Mouse (Mus musculus): ENCODE data around the gene Ehd1. TPM values are rescaled to one million over a fixed set of nuclear protein-coding genes. Genes with fewer than 3 reads are reported as not detected.

Ehd1 gene
- polyA plus RNA-seq, 1 experiment from 2014 or later = 177 TPM

DNA sequence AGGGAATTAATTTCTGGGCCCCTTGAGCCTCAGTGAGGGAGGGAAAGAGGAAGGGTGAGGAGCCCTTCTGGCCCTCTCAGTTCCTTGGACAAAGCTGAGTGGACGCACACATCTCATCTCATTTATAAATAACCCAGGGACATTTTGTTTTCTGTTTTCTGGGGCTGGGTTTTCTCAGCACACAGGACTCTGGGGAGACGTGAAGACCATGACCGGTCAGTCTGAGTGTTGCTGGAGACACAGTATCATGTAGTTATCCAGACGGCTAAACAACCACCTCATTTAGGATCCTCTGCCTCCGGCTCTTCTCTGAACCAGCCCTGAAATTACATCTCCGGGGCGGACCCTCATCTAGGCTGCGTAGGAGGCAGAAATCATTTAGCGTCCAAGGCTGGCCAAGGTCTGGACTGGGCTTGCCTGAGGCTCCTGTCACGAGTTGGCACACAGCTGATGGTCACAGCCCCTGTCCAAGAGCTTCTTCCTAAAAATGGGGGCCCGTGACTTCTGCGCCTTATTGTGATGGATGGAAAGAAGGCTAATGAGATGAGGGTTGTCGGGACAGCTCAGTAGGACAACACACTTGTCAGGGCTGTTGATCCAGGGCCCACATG is 2.4 kb upstream of the Ehd1 start:
- WGBS = 87% methylated on average over 13 of the region's 13 CpGs
- no peak for ATAC-seq
- Histone ChIP-seq H3K27me3 (replicated peaks; ENCODE audit: control insufficient read depth, insufficient read depth, low read length) (no peaks in the 10 kb centered on the region), H3K36me3 (ENCODE audit: control insufficient read depth, insufficient read depth) (no peaks in the 10 kb centered on the region; the same call in 1 of the 2 replicates), H3K9me3 (ENCODE audit: control insufficient read depth) (no peaks in the 10 kb centered on the region), H3K4me3 (ENCODE audit: low read depth, low read length) (no peak overlapping the region), H3K4me2 (replicated peaks; ENCODE audit: low read depth) (no peak overlapping the region), H3K4me1 (replicated peaks; ENCODE audit: control insufficient read depth, insufficient read depth, low read length) (peaks cover 11% of the 10 kb centered on the region), H3K9ac (ENCODE audit: low read depth, low read length) (no peak overlapping the region), H3K27ac (ENCODE audit: low read depth, low read length) (no peak overlapping the region)
- no peak for TF ChIP-seq CTCF (IDR thresholded peaks at IDR 0.05; ENCODE audit: low read depth)

DNA sequence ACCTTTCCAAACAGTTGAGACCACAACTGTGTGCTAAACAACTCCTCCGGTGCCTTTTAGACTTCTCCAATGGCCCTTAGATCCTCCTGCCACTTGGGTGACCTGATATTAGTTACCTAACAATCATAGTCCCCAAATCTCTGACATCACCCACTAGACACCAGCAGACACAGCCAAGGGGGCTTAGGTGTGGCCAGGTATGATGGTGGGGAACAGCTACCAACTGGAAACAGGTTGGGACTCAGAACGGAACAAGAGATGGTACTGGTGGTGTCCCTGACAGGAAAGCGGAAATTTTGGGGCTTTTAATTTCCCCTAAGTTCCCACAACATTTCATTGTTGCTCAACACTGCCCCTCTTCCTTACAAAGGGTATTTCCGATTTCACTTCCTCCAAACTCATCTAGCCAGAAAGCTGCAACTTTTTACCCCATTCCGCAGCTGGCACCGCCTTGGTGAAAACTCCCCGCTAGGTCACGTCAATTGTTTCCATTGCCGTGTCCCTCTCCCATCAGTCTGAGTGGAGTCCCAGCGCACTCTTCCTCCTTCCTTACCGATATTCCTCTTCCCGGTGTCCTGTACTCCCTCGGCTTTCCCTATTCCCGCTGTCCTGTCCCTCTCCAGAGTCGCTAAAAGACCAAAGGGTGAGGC is 660 bp upstream of the Ehd1 start:
- H3K9me3 ChIP-seq (ENCODE audit: control insufficient read depth) = no peaks in the 10 kb centered on the region
- H3K36me3 ChIP-seq (ENCODE audit: control insufficient read depth, insufficient read depth) = peaks cover 5% of the 10 kb centered on the region; the same call in 1 of the 2 replicates
- peak overlapping the region; percentile 90 for H3K4me3 ChIP-seq (ENCODE audit: low read depth, low read length)
- no peak for ATAC-seq
- WGBS = 6% methylated on average over 15 of the region's 15 CpGs
- H3K27me3 ChIP-seq (replicated peaks; ENCODE audit: control insufficient read depth, insufficient read depth, low read length) = no peaks in the 10 kb centered on the region
- H3K4me2 ChIP-seq (replicated peaks; ENCODE audit: low read depth) = peak overlapping the region; percentile 83
- peaks cover 23% of the 10 kb centered on the region for H3K4me1 ChIP-seq (replicated peaks; ENCODE audit: control insufficient read depth, insufficient read depth, low read length)
- H3K9ac ChIP-seq (ENCODE audit: low read depth, low read length) = peak overlapping the region; percentile 48
- no peak for TF ChIP-seq CTCF (IDR thresholded peaks at IDR 0.05; ENCODE audit: low read depth)
- H3K27ac ChIP-seq (ENCODE audit: low read depth, low read length) = peak overlapping the region; percentile 75

DNA sequence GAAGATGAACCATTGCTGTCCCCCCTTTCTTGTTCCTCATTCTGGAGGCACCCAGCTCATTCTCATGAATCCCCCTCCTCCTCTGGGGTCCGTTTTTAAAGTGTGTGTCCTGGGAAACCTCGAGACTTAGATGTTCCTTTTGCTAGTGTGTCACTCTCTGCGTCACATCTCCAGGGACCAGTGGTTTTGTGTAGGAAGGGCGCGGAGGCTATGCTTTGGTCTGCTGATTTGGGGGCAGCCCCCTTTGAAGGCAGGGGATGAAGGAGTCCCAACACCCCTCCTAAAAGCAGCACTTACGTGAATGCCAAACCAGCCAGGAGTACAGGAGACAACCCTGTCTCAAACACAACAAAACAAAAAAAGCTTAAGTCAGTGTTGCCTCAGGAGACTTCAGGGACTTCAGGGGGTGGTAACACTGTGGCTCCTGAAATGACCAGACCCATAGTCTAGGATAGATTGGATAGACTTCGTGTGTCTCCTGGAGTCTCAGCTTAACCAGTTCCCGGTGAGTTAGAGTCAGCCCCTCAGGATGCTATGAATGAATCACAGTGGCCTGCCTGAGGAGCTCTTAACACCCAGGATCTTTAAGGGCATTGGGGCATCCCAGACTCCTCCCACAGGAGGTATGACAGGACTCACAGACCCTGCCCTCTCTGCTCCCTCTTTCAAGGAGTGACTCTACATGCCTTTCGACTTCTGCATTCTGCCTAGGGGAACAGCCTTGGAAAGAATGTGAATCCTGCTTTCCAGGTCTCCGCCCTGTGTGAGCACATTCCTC is 1.3 kb downstream of the Ehd1 start:
- peak; percentile 60 for ATAC-seq
- 0 out of 2 replicates have a peak, but pooled peaks cover 21% of the 10 kb centered on the region for H3K4me1 ChIP-seq (replicated peaks; ENCODE audit: control insufficient read depth, insufficient read depth, low read length)
- H3K9ac ChIP-seq (ENCODE audit: low read depth, low read length) = peak overlapping the region; percentile 93
- peaks cover 24% of the 10 kb centered on the region for H3K36me3 ChIP-seq (ENCODE audit: control insufficient read depth, insufficient read depth)
- H3K9me3 ChIP-seq (ENCODE audit: control insufficient read depth) = no peaks in the 10 kb centered on the region
- H3K4me2 ChIP-seq (replicated peaks; ENCODE audit: low read depth) = peak overlapping the region; percentile 83
- TF ChIP-seq CTCF (IDR thresholded peaks at IDR 0.05; ENCODE audit: low read depth) = no peak
- peak overlapping the region; percentile 88 for H3K27ac ChIP-seq (ENCODE audit: low read depth, low read length)
- whole genome bisulfite sequencing = 7% methylated on average over 10 of the region's 10 CpGs
- H3K27me3 ChIP-seq (replicated peaks; ENCODE audit: control insufficient read depth, insufficient read depth, low read length) = no peaks in the 10 kb centered on the region
- peak overlapping the region; percentile 90 for H3K4me3 ChIP-seq (ENCODE audit: low read depth, low read length)

DNA sequence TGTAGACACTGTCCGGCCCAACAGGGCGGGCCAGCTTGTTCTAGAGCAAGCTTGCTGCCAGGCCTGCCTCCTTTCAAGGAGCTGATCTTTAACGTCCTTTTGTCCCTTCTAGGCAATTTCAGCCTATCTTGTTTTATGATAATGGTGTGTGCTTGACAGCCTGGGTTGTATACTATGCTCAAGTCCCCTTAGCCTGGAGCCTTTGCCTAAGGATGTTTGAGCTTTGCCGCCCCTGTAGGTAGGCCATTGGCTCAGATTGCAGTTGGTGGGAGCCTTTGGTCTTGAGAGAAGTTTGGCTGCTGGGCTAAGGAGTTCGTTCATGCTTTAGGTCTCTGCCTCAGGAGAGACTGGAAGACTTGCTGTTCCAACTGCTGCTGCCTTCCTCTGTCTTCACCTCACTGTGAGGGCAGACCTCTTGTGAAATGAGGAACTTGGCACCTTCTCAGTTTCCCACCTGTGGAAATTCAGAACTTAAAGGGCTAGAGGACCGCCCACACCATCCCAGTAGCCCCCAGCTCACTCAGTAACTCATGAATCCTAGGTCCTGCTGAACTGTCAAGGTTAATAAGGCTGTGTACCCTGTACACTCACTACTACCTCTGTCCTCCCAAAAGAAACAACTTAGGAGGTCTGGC is 2.0 kb downstream of the Ehd1 start:
- H3K36me3 ChIP-seq (ENCODE audit: control insufficient read depth, insufficient read depth) = peaks cover 25% of the 10 kb centered on the region
- H3K27ac ChIP-seq (ENCODE audit: low read depth, low read length) = peak overlapping the region; percentile 88
- no peak for ATAC-seq
- peak overlapping the region; percentile 54; the same call in 1 of the 2 replicates for H3K9ac ChIP-seq (ENCODE audit: low read depth, low read length)
- TF ChIP-seq CTCF (IDR thresholded peaks at IDR 0.05; ENCODE audit: low read depth) = no peak
- WGBS = 24% methylated on average over 6 of the region's 6 CpGs
- peak overlapping the region; percentile 90 for H3K4me3 ChIP-seq (ENCODE audit: low read depth, low read length)
- H3K4me2 ChIP-seq (replicated peaks; ENCODE audit: low read depth) = peak overlapping the region; percentile 83
- H3K9me3 ChIP-seq (ENCODE audit: control insufficient read depth) = no peaks in the 10 kb centered on the region
- H3K27me3 ChIP-seq (replicated peaks; ENCODE audit: control insufficient read depth, insufficient read depth, low read length) = no peaks in the 10 kb centered on the region
- 0 out of 2 replicates have a peak, but pooled peaks cover 21% of the 10 kb centered on the region for H3K4me1 ChIP-seq (replicated peaks; ENCODE audit: control insufficient read depth, insufficient read depth, low read length)

DNA sequence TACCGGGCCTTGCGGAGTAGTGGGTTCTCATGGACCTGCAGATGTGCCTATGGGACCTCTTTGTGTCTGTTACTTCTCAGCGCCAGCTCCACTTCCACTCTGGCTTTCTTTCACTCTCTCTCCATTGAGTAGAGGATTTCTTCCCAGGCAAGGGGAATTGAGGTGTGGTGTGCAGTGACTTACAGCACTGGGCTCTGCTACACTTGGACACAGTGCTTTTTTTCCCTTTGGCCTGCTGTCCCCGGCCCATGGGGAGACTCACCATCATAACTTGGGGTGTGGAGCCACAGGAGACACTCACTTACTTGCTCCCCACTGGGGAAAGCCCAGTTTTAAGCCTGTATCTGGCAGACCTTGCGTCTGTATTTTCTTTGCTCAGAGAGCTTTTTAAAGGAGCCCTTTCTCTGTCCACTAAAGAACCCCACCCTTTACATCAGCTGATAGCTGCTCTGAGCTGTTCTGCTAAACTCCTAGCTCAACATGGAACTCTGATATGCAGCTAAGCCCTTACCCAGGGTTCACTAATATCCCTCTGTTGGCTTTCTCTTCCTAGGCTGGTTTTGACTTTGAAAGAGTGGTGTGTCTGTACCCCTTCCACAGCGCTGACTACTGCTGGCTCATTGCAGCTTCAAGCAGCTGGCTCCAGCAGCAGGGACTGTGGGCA is 3.1 kb downstream of the Ehd1 start:
- Histone ChIP-seq H3K4me2 (replicated peaks; ENCODE audit: low read depth) (peak overlapping the region; percentile 83), H3K27ac (ENCODE audit: low read depth, low read length) (peak overlapping the region; percentile 88), H3K9ac (ENCODE audit: low read depth, low read length) (peak overlapping the region; percentile 54; the same call in 1 of the 2 replicates), H3K27me3 (replicated peaks; ENCODE audit: control insufficient read depth, insufficient read depth, low read length) (no peaks in the 10 kb centered on the region), H3K4me3 (ENCODE audit: low read depth, low read length) (peak overlapping the region; percentile 90), H3K4me1 (replicated peaks; ENCODE audit: control insufficient read depth, insufficient read depth, low read length) (0 out of 2 replicates have a peak, but pooled peaks cover 21% of the 10 kb centered on the region), H3K9me3 (ENCODE audit: control insufficient read depth) (no peaks in the 10 kb centered on the region), H3K36me3 (ENCODE audit: control insufficient read depth, insufficient read depth) (peaks cover 29% of the 10 kb centered on the region)
- ATAC-seq = no peak
- no peak for TF ChIP-seq CTCF (IDR thresholded peaks at IDR 0.05; ENCODE audit: low read depth)
- WGBS = 69% methylated on average over 6 of the region's 6 CpGs
